Mouse (Mus musculus) heart, embryonic 14.5 days (tissue): Measurements from ENCODE around the gene Klf13. TPM values are rescaled to one million over a fixed set of nuclear protein-coding genes. Genes with fewer than 3 reads are reported as not detected.

Source experiments
- ATAC-seq: fragments of 200-750 bp; cut with Nextera tagmentation; 2 replicates; pipeline ENCODE4 v1.8.0; 2017; ENCODE audit warnings: low read depth, moderate TSS enrichment; ENCODE audit not compliant: insufficient number of reproducible peaks, insufficient read depth, low FRiP score
- H3K27ac ChIP-seq, 2 experiments: fragments of 200-500 bp in 1 of 2; fragments of 300-500 bp in 1 of 2; sonication (generic) in 1 of 2; replicated peaks in 1 of 2; 2 replicates each; pipeline ENCODE4 v1.5.1; 2012 to 2014; ENCODE audit warnings: low read depth in 2 of 2, low read length in 2 of 2, control low read depth in 1 of 2, mild to moderate bottlenecking in 1 of 2, mixed read lengths in 1 of 2; ENCODE audit not compliant: control insufficient read depth in 1 of 2, insufficient read depth in 1 of 2
- H3K27me3 ChIP-seq: fragments of 300-500 bp; sonication (generic); 2 replicates; pipeline ENCODE4 v1.6.1; 2014; ENCODE audit warnings: mild to moderate bottlenecking, low read length, control low read depth; ENCODE audit not compliant: control insufficient read depth, insufficient read depth
- H3K36me3 ChIP-seq: fragments of 300-500 bp; sonication (generic); 2 replicates; pipeline ENCODE4 v1.6.1; 2014; ENCODE audit warnings: mild to moderate bottlenecking, control low read depth, low read length, mixed read lengths; ENCODE audit not compliant: control insufficient read depth, insufficient read depth
- H3K4me1 ChIP-seq, 2 experiments: fragments of 200-500 bp in 1 of 2; fragments of 300-500 bp in 1 of 2; sonication (generic) in 1 of 2; 2 replicates each; pipeline ENCODE4 v1.6.1; 2012 to 2014; ENCODE audit warnings: low read length in 2 of 2, control low read depth in 1 of 2, mixed read lengths in 1 of 2; ENCODE audit not compliant: control insufficient read depth in 2 of 2, insufficient read depth in 2 of 2
- H3K4me2 ChIP-seq: fragments of 300-500 bp; sonication (generic); 2 replicates; pipeline ENCODE4 v1.6.1; 2014; ENCODE audit warnings: mild to moderate bottlenecking, low read length
- H3K4me3 ChIP-seq, 2 experiments: fragments of 200-500 bp in 1 of 2; fragments of 300-500 bp in 1 of 2; sonication (generic) in 1 of 2; 2 replicates each; pipeline ENCODE4 v1.5.1; 2012 to 2014; ENCODE audit warnings: low read length in 2 of 2, mild to moderate bottlenecking in 2 of 2, control low read depth in 1 of 2, low read depth in 1 of 2, moderate library complexity in 1 of 2; ENCODE audit not compliant: control insufficient read depth in 1 of 2, insufficient read depth in 1 of 2
- H3K9ac ChIP-seq: fragments of 300-500 bp; sonication (generic); 2 replicates; pipeline ENCODE4 v1.6.1; 2014; ENCODE audit warnings: mild to moderate bottlenecking, low read length
- H3K9me3 ChIP-seq: fragments of 300-500 bp; sonication (generic); 2 replicates; pipeline ENCODE4 v1.6.1; 2016; ENCODE audit warnings: low read length, control low read depth; ENCODE audit not compliant: control insufficient read depth
- WGBS: fragments of 180-500 bp; shearing (Covaris S2); extraction: QIAGEN DNeasy Blood & Tissue Kit; methylation state at CpG from one replicate; pipeline ENCODE4 v1.1.7; 2014; 5-methylcytosine and 5-hydroxymethylcytosine counted together
- polyA plus RNA-seq: library from polyadenylated mRNA; unstranded; fragments of >200 nt; fragmentation: Nextera tagmentation; extraction: Ambion mirVana; gene quantifications from 2 replicates; pipeline ENCODE4 v1.2.1, GENCODE M21; 2014

The Klf13 gene
- polyA plus RNA-seq, 1 experiment from 2014 or later: 26.7 TPM

DNA sequence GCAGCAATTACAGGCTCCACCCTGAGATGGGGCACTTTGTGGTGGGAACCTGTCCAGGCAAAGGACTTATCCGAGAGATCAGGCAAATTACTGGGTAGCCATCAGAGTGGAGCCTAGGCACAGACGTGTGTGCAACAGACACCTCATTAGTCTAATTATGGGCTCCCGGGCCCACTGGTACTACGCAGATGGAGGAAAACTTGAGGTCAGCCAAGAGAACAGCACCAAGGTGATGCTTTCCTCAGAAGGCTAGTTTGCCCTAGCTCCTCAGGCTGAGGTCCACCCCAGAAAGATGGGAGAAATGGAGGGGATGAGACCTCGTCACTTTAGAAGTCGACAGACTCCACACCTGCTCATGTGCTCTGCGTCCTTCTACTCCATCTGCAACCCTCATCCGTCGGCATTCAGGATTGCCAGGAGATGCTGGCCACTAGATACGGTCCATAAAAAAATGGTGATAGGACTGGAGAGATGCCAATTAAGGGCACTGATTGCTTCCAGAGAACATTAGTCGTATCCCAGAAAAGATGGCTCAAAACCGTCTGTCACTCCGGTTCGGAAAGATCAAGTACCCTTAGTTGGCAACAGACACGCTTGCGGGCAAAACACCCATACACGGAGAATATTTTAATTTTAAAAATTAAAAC, 80.8 kb downstream of the Klf13 start:
- peak overlapping the region; percentile 85 for H3K4me2 ChIP-seq
- no peaks in the 10 kb centered on the region for H3K36me3 ChIP-seq
- 78% methylated on average over 17 of the region's 17 CpGs for WGBS
- no peaks in the 10 kb centered on the region for H3K9me3 ChIP-seq
- H3K4me3 ChIP-seq: no peak overlapping the region
- ATAC-seq: no peak
- H3K4me1 ChIP-seq: peaks cover 3 to 5% of the 10 kb centered on the region in 2 experiments; a peak in 2 of 4 replicates
- no peak overlapping the region for H3K27ac ChIP-seq
- peak overlapping the region; percentile 72; the same call in 1 of the 2 replicates for H3K9ac ChIP-seq
- no peaks in the 10 kb centered on the region for H3K27me3 ChIP-seq

DNA sequence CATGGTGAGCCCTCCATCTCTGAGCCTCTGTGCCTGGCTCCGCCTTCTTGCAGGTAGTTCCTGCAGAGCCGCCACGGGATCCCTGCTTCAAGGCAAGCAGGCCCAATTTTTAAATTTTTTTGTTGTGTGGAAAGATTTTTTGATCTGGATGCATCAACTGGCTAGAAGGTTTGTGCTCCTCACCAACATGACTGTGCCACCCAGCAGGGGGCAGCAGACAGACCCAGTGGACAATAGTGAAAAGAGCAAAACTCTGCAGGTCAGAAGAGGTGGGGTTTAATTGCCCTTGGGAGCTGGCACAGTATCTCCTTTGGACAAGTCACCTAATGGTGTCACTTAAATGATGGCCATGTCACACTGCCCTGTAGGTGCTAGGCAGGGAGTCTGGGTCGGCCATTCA, 83.4 kb downstream of the Klf13 start:
- no peak for ATAC-seq
- Histone ChIP-seq H3K27ac (no peak overlapping the region), H3K27me3 (no peaks in the 10 kb centered on the region), H3K4me2 (no peak overlapping the region), H3K4me3 (no peak overlapping the region), H3K4me1 (peaks cover 3 to 5% of the 10 kb centered on the region in 2 experiments; a peak in 2 of 4 replicates), H3K9ac (no peak overlapping the region), H3K36me3 (no peaks in the 10 kb centered on the region), H3K9me3 (no peaks in the 10 kb centered on the region)
- 62% methylated on average over 4 of the region's 4 CpGs for WGBS

DNA sequence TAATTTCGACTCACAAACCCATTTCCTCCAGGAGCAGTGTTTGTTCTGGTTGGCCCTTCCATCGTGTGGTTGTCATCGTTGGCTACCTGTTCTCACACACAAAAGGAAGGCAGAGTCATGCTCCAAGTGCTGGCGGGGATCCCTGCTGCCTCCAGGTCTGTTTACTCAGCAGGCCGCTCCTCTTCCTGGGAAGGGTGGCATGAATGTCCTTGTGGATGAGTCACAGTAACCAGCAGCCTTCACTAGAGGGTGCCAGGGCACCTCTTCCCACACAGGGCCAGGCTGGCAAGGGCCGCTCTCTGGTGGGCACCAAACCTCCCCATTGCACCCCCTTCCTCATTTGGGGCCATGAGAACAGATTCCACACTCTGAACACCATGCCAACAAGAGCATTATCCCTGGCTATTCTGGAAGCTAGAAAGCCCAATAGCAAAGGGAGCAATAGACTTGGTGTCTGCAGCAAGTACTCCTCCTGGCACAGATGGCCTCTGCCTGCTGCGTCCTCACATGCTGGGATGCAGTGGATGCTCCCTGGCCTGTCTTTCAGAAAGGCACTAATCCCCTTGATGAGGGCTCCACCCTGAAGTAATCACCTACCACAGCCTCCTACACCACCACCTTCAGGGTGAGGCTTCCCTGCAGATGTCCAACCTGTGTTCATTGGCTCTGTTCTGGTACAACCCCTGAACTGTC, 86.7 kb downstream of the Klf13 start:
- no peak overlapping the region for H3K4me2 ChIP-seq
- no peak overlapping the region for H3K4me3 ChIP-seq
- WGBS: 44% methylated on average over 7 of the region's 7 CpGs
- no peak overlapping the region for H3K27ac ChIP-seq
- no peaks in the 10 kb centered on the region for H3K27me3 ChIP-seq
- no peaks in the 10 kb centered on the region for H3K9me3 ChIP-seq
- no peak for ATAC-seq
- H3K4me1 ChIP-seq: no peaks in the 10 kb centered on the region
- H3K36me3 ChIP-seq: no peaks in the 10 kb centered on the region
- H3K9ac ChIP-seq: no peak overlapping the region

Other genes starting within 250 kb of the Klf13 start
- not detected in 2 replicates for gene E030018B13Rik, start 22.1 kb downstream of the Klf13 start, polyA plus RNA-seq
- 0.16 TPM in 1 of 2 replicates, not detected in the other for gene Trpm1, start 214.9 kb upstream of the Klf13 start, polyA plus RNA-seq